Mouse (Mus musculus): ENCODE data around the gene Pnpla2. TPM values are rescaled to one million over a fixed set of nuclear protein-coding genes. Genes with fewer than 3 reads are reported as not detected.
"Not testable (repeated sequence)": the region's sequence is repeated elsewhere in the genome, so short reads cannot be mapped to it uniquely, and the experiment has no call there.

Pnpla2 gene
- polyA plus RNA-seq, 1 experiment from 2014 or later: 23.4 TPM

GRCm38 (mm10) chr7:141440613-141441012 is 14.4 kb upstream of the Pnpla2 start:
- peaks cover 30% of the 10 kb centered on the region for H3K36me3 ChIP-seq (ENCODE audit: control insufficient read depth, insufficient read depth, low read length)
- no peaks in the 10 kb centered on the region for H3K27me3 ChIP-seq (replicated peaks; ENCODE audit: control insufficient read depth, insufficient read depth, low read length)
- H3K27ac ChIP-seq (ENCODE audit: low read depth, low read length): no peak overlapping the region
- no peak overlapping the region for H3K9ac ChIP-seq (ENCODE audit: low read depth, low read length)
- 42% methylated on average over 6 of the region's 6 CpGs for WGBS
- ATAC-seq (replicated peaks; ENCODE audit: low FRiP score) (no peak), DNase-seq (ENCODE audit: low spot score) (no peak)
- no peak overlapping the region for H3K4me2 ChIP-seq
- no peaks in the 10 kb centered on the region for H3K9me3 ChIP-seq (ENCODE audit: control insufficient read depth, low read length)
- peaks cover 31% of the 10 kb centered on the region for H3K4me1 ChIP-seq (replicated peaks; ENCODE audit: control insufficient read depth, insufficient read depth, low read length)
- H3K4me3 ChIP-seq (ENCODE audit: low read depth, low read length): no peak overlapping the region

GRCm38 (mm10) chr7:141441460-141441859 is 13.5 kb upstream of the Pnpla2 start:
- no peak overlapping the region for H3K9ac ChIP-seq (ENCODE audit: low read depth, low read length)
- no peaks in the 10 kb centered on the region for H3K27me3 ChIP-seq (replicated peaks; ENCODE audit: control insufficient read depth, insufficient read depth, low read length)
- H3K4me1 ChIP-seq (replicated peaks; ENCODE audit: control insufficient read depth, insufficient read depth, low read length): peaks cover 23% of the 10 kb centered on the region
- H3K4me2 ChIP-seq: peak overlapping the region; percentile 90
- DNase-seq (ENCODE audit: low spot score): no peak
- WGBS: 93% methylated on average over 9 of the region's 9 CpGs
- H3K4me3 ChIP-seq (ENCODE audit: low read depth, low read length): 0 out of 2 replicates have a peak overlapping the region, but pooled peaks have one; percentile 65
- no peaks in the 10 kb centered on the region for H3K9me3 ChIP-seq (ENCODE audit: control insufficient read depth, low read length)
- ATAC-seq (replicated peaks; ENCODE audit: low FRiP score): no peak
- H3K36me3 ChIP-seq (ENCODE audit: control insufficient read depth, insufficient read depth, low read length): peaks cover 30% of the 10 kb centered on the region
- no peak overlapping the region for H3K27ac ChIP-seq (ENCODE audit: low read depth, low read length)

- ATAC-seq (replicated peaks; ENCODE audit: low FRiP score) (no peak), DNase-seq (ENCODE audit: low spot score) (no peak)
- Histone ChIP-seq H3K27ac (ENCODE audit: low read depth, low read length) (no peak overlapping the region; the same call in 1 of the 2 replicates), H3K9ac (ENCODE audit: low read depth, low read length) (peak overlapping the region; percentile 78; the same call in 1 of the 2 replicates), H3K4me1 (replicated peaks; ENCODE audit: control insufficient read depth, insufficient read depth, low read length) (peaks cover 20% of the 10 kb centered on the region), H3K9me3 (ENCODE audit: control insufficient read depth, low read length) (no peaks in the 10 kb centered on the region), H3K4me2 (peak overlapping the region; percentile 90), H3K4me3 (ENCODE audit: low read depth, low read length) (peak overlapping the region; percentile 65), H3K36me3 (ENCODE audit: control insufficient read depth, insufficient read depth, low read length) (peaks cover 30% of the 10 kb centered on the region), H3K27me3 (replicated peaks; ENCODE audit: control insufficient read depth, insufficient read depth, low read length) (no peaks in the 10 kb centered on the region)
- WGBS: 91% methylated on average over 13 of the region's 13 CpGs
These were observed 12.8 kb upstream of the Pnpla2 start for GRCm38 (mm10) chr7:141442199-141442598.

DNA sequence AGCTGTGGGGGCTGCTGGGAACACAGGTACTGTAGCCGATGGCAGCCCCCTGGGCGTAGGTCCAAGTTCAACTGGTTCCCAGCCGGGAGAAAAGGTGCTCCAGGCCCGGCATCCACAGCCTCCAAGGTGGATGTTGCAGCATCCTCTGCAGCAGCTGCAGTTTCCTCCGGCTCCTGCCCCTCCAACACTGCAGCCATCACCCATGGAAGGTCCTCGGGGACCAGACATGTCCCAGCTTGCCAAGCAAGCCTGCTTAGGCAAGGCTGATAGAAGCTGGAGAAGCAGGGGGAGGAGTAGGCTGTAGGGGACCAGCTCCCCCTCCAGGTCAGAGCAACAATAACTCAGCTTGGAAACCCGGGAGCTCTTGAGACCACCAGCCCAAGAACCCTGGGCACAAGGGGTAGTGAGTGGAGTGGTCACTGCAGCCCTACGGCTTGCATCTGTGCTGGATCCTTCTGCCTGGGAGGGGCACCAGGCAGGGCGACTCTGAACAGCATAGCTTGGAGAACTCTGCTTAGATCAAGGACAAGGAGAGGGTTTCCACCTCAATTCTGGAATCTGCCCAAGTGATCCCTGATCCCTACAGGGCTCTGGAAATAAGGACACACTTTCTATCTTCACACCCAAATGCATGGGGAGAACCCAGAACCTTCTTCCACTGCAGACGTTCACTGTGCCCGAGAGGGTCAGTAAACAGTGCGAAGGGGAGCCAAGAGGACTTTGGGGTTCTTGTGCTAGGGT is 11.7 kb upstream of the Pnpla2 start:
- H3K27ac ChIP-seq (ENCODE audit: low read depth, low read length): peak overlapping the region; percentile 60; the same call in 1 of the 2 replicates
- H3K4me1 ChIP-seq (replicated peaks; ENCODE audit: control insufficient read depth, insufficient read depth, low read length): peaks cover 20% of the 10 kb centered on the region
- H3K4me2 ChIP-seq: peak overlapping the region; percentile 90
- DNase-seq (ENCODE audit: low spot score) (no peak), ATAC-seq (replicated peaks; ENCODE audit: low FRiP score) (peak; percentile 30)
- peaks cover 29% of the 10 kb centered on the region for H3K36me3 ChIP-seq (ENCODE audit: control insufficient read depth, insufficient read depth, low read length)
- no peaks in the 10 kb centered on the region for H3K9me3 ChIP-seq (ENCODE audit: control insufficient read depth, low read length)
- H3K4me3 ChIP-seq (ENCODE audit: low read depth, low read length): peak overlapping the region; percentile 65
- WGBS: 26% methylated on average over 12 of the region's 12 CpGs
- H3K9ac ChIP-seq (ENCODE audit: low read depth, low read length): peak overlapping the region; percentile 78
- no peaks in the 10 kb centered on the region for H3K27me3 ChIP-seq (replicated peaks; ENCODE audit: control insufficient read depth, insufficient read depth, low read length)

- Histone ChIP-seq H3K4me3 (ENCODE audit: low read depth, low read length) (peak within 1 kb of the TSS; percentile 65), H3K9me3 (ENCODE audit: control insufficient read depth, low read length) (no peaks in the 10 kb centered on the region), H3K4me1 (replicated peaks; ENCODE audit: control insufficient read depth, insufficient read depth, low read length) (peaks cover 26% of the 10 kb centered on the region), H3K36me3 (ENCODE audit: control insufficient read depth, insufficient read depth, low read length) (peaks cover 29% of the 10 kb centered on the region), H3K27ac (ENCODE audit: low read depth, low read length) (peak within 1 kb of the TSS; percentile 60; the same call in 1 of the 2 replicates), H3K27me3 (replicated peaks; ENCODE audit: control insufficient read depth, insufficient read depth, low read length) (no peaks in the 10 kb centered on the region), H3K9ac (ENCODE audit: low read depth, low read length) (peak within 1 kb of the TSS; percentile 78), H3K4me2 (peak within 1 kb of the TSS; percentile 90)
- DNase-seq (ENCODE audit: low spot score): peak; percentile 78
- WGBS: under 1% methylated on average over 25 of the region's 25 CpGs
- ATAC-seq (replicated peaks; ENCODE audit: low FRiP score): peak; percentile 72
These were observed 11.2 kb upstream of the Pnpla2 start, which contains the start of gene Pidd1 for GRCm38 (mm10) chr7:141443828-141444237. Gene Pidd1 (minus strand): TSS chr7:141444025.

DNA sequence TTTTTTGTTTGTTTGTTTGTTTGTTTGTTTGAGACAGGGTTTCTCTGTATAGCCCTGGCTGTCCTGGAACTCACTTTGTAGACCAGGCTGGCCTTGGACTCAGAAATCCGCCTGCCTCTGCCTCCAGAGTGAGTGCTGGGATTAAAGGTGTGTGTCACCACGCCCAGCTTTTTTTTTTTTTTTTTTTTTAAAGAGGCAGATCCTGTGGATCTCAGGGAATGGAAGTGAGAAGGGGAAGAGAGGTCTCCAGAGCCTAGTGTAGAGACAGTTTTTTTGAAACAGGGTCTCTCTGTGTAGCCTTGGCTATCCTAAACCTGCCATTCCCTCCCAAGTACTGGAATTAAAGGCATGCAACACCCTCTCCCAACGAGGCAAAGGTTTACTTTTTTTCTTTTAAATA is 8.6 kb upstream of the Pnpla2 start:
- H3K27ac ChIP-seq (ENCODE audit: low read depth, low read length): not testable (repeated sequence)
- peaks cover 32% of the 10 kb centered on the region for H3K4me1 ChIP-seq (replicated peaks; ENCODE audit: control insufficient read depth, insufficient read depth, low read length)

DNA sequence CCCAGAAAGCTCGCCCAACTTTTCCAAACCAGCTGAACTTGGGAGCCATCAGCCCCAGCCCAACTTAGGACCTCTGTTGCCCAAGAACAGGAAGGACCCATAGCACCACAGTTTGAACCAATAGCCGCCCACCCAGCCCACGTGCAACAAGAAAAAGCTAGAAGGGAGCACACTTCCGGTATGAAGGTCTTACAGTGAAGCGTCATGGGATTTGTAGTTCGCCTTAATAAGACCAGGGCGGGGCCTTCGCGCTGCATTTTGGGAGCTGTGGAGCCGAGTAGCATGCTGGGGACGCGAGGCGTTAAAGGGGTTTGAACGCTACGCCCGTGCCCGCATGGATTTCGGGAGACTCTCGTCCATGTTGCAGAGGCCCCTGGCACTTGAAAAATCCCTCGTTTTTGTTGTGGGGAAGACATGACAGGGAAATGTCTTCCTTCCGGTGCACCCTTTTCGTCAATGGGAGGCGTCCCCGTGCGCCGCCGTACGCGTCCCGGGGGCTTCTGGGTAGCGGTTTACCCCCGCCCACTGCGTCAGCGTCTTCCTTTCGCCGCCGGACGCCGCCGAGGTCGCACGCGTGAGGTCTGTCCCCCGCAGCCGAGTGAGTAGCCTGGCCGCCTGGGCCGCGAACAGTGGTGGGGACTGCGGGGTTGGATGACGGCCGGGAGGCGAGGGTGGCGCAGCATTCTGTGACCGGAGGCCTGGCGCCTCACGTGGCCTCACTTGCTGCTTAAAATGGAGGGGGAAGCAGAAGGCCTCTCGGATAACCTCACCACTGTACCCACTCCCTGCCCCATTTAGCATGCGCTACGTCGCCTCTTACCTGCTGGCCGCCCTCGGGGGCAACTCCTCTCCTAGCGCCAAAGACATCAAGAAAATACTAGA is 7.6 kb upstream of the Pnpla2 start, which contains the start of gene Rplp2:
TSS of gene Rplp2 (plus strand) at position 261 of the 882 bp plus-strand sequence.
- peak within 1 kb of the TSS; percentile 91 for H3K4me2 ChIP-seq
- DNase-seq (ENCODE audit: low spot score) (peak; percentile 95), ATAC-seq (replicated peaks; ENCODE audit: low FRiP score) (peak; percentile 84)
- H3K4me3 ChIP-seq (ENCODE audit: low read depth, low read length): peak within 1 kb of the TSS; percentile 84
- peaks cover 33% of the 10 kb centered on the region for H3K36me3 ChIP-seq (ENCODE audit: control insufficient read depth, insufficient read depth, low read length)
- H3K9me3 ChIP-seq (ENCODE audit: control insufficient read depth, low read length): no peaks in the 10 kb centered on the region
- H3K27me3 ChIP-seq (replicated peaks; ENCODE audit: control insufficient read depth, insufficient read depth, low read length): no peaks in the 10 kb centered on the region
- peak within 1 kb of the TSS; percentile 82 for H3K27ac ChIP-seq (ENCODE audit: low read depth, low read length)
- peak within 1 kb of the TSS; percentile 96 for H3K9ac ChIP-seq (ENCODE audit: low read depth, low read length)
- under 1% methylated on average over 63 of the region's 63 CpGs for WGBS
- H3K4me1 ChIP-seq (replicated peaks; ENCODE audit: control insufficient read depth, insufficient read depth, low read length): peaks cover 24% of the 10 kb centered on the region

More for the DNA sequence above, 8.6 kb upstream of the Pnpla2 start:
- ATAC-seq (replicated peaks; ENCODE audit: low FRiP score); H3K9ac ChIP-seq (ENCODE audit: low read depth, low read length); DNase-seq (ENCODE audit: low spot score); H3K27me3 ChIP-seq (replicated peaks; ENCODE audit: control insufficient read depth, insufficient read depth, low read length); H3K9me3 ChIP-seq (ENCODE audit: control insufficient read depth, low read length): not testable (repeated sequence)
- WGBS: 71% methylated on average over 3 of the region's 3 CpGs
- Histone ChIP-seq H3K4me3 (ENCODE audit: low read depth, low read length) (peak overlapping the region; percentile 84), H3K4me2 (peak overlapping the region; percentile 68), H3K36me3 (ENCODE audit: control insufficient read depth, insufficient read depth, low read length) (peaks cover 34% of the 10 kb centered on the region)

DNA sequence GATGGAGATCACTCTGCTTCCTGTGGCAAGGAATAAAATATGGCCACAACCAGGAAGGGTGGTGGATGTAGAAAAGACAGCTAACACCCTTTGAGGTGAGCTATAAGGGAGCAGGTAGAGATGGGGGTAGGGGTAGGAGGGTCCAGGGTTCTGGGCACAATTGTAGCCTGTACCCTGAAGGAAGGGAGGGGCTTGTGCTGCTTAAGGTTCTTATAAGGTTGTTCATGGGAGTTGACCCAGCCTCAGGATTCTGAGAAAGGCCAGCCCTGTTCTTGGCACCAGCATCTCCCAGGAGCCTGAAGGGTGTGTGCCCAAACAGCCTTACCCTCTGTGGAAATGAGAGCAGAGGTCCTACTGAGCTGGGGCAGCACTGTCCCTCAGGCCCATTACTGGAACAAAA is 3.1 kb upstream of the Pnpla2 start:
- no peaks in the 10 kb centered on the region for H3K9me3 ChIP-seq (ENCODE audit: control insufficient read depth, low read length)
- H3K27ac ChIP-seq (ENCODE audit: low read depth, low read length): no peak overlapping the region; the same call in 1 of the 2 replicates
- H3K27me3 ChIP-seq (replicated peaks; ENCODE audit: control insufficient read depth, insufficient read depth, low read length): no peaks in the 10 kb centered on the region
- no peak overlapping the region for H3K4me3 ChIP-seq (ENCODE audit: low read depth, low read length)
- DNase-seq (ENCODE audit: low spot score) (no peak), ATAC-seq (replicated peaks; ENCODE audit: low FRiP score) (no peak)
- peaks cover 25% of the 10 kb centered on the region for H3K4me1 ChIP-seq (replicated peaks; ENCODE audit: control insufficient read depth, insufficient read depth, low read length)
- H3K36me3 ChIP-seq (ENCODE audit: control insufficient read depth, insufficient read depth, low read length): peaks cover 33% of the 10 kb centered on the region
- no peak overlapping the region for H3K4me2 ChIP-seq
- H3K9ac ChIP-seq (ENCODE audit: low read depth, low read length): no peak overlapping the region
